Mouse (Mus musculus) hematopoietic multipotent progenitor cell, adult 10-12 weeks (in vitro differentiated cells): ENCODE results near the gene Plek. TPM values are rescaled to one million over a fixed set of nuclear protein-coding genes. Genes with fewer than 3 reads are reported as not detected.

Experiments used
- polyA plus RNA-seq: library from polyadenylated mRNA; stranded (reverse); fragments of >175 nt; gene quantifications from 2 replicates; pipeline ENCODE4 v1.2.3, GENCODE M21; 2012; ENCODE audit warnings: low replicate concordance

Plek gene
- 6.4 and 9.3 TPM in 2 replicates for polyA plus RNA-seq

DNA sequence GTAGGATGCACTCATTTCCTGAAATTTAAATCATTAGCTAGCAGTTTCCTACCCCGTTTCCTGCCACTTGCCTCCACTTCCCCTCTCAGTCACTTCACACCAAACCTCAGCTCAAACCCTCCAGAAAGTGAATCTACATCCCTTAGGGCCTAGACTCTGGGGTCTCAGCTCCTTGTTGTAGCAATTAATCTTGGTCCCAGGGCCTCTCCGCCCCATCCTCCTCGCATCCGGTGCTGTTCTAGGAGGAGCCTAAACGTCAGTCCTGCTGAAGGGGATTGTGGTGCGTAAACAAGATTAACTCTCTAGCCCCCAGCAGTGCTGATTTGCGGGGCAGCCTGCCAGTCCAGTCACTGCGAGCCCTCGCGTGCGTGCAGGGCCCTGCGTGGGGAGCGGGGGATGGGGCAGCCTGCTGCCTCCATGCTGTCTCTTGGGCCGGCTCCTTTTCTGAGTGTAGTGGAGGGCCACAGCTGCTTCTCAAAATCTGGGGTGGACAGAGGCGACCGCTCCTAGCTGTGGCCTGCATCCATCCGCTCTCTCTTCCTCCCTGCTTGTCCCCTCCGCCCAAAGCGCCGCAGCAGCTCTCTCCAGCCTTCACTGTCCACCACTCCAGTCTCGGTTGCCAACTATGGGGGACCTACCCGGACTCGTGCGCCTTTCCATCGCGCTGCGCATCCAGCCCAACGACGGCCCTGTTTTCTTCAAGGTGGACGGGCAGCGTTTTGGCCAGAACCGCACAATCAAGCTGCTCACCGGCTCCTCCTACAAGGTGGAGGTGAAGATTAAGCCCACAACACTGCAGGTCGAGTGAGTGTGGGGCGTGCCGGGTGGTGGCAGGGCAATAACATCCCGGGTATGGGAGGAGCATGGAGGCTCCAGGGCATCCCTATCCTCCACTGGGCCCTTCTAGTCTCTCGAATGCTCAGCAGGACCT lies at the start of gene Plek, which contains the start of gene Cnrip1:
Gene Plek, minus strand, starts transcription at position 837 of the 931 bp plus-strand sequence.
Gene Cnrip1, plus strand, starts transcription at position 42 of the 931 bp plus-strand sequence.

DNA sequence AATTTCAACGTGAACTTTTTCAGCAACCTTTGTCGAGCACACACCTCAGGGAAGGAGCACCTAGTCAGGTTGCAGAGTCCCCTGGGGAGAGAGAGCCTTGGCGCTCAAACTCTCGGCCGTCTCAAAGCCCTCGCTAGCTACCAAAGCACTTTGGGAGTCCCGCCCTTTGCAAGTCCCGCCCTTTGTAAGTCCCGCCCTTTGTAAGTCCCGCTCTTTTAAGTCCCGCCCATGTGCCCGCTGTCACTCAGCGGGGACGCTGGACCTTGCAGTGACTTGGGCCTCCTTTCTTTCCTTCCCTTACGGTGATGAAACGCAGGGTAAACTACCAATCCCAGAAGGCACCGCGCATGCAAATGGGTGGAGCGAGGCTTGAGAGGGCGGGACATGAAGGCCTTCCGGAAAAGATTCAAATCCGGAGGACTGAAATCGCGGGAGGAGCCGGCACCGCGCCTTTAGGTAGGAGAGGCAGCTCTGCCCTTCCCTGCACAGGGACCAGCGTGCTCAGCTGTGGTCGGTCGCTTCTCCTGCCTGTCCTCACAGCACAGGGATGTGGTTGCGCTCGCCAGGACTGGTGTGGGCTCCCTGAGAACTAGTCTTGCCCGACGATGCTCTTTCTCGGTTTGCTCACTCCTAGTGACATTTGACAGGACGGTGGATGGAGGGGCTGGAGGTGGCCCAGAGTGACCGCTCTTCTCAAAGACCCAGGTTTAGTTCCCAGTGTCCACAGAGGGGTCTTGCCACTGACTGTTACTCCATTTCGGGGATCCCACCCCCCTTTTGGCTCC lies 101.0 kb downstream of the Plek start, which contains the start of gene Fbxo48:
Gene Fbxo48, plus strand, starts transcription at position 400 of the 785 bp plus-strand sequence.

Other genes with a start within 250 kb of the Plek start
- gene Fbxo48, start 101.0 kb downstream of the Plek start, polyA plus RNA-seq: 0.24 and 0.55 TPM in 2 replicates
- 1.0 and 2.4 TPM in 2 replicates for gene Cnrip1, start 795 bp downstream of the Plek start, polyA plus RNA-seq
- 19.4 and 52.1 TPM in 2 replicates for gene Ppp3r1, start 106.9 kb upstream of the Plek start, polyA plus RNA-seq
- 1.2 and 2.2 TPM in 2 replicates for gene Wdr92, start 129.7 kb upstream of the Plek start, polyA plus RNA-seq
- gene Pno1, start 159.2 kb upstream of the Plek start, polyA plus RNA-seq: 7.8 and 11.6 TPM in 2 replicates
- 1.6 and 4.2 TPM in 2 replicates for gene C1d, start 205.2 kb upstream of the Plek start, polyA plus RNA-seq